Mouse (Mus musculus) heart, embryonic 13.5 days (tissue): ENCODE measurements at regions not wholly inside any gene's neighbourhood (a gene's known extent, or its start where the extent isn't known, plus 50 kb on each side); places are given as distances from the start of the nearest gene placed in this dataset.
A peak's percentile ranks its signal among the peaks of the same experiment; 100 is the strongest.

Experiments used
- ATAC-seq: fragments of 200-750 bp; cut with Nextera tagmentation; 2 replicates; pipeline ENCODE4 v1.8.0; 2017; ENCODE audit warnings: moderate TSS enrichment; ENCODE audit not compliant: insufficient number of reproducible peaks, low FRiP score, low TSS enrichment; ENCODE audit errors: extremely low read depth
- H3K27ac ChIP-seq: fragments of 300-500 bp; sonication (generic); replicated peaks from 2 replicates; pipeline ENCODE4 v1.5.1; 2015; ENCODE audit warnings: moderate library complexity, mild to moderate bottlenecking, inconsistent platforms
- H3K27me3 ChIP-seq: fragments of 300-500 bp; sonication (generic); replicated peaks from 2 replicates; pipeline ENCODE4 v1.6.1; 2015; ENCODE audit warnings: mild to moderate bottlenecking, inconsistent platforms
- H3K36me3 ChIP-seq: fragments of 300-500 bp; sonication (generic); 2 replicates; pipeline ENCODE4 v1.6.1; 2015; ENCODE audit warnings: mild to moderate bottlenecking, inconsistent platforms
- H3K4me1 ChIP-seq: fragments of 300-500 bp; sonication (generic); 2 replicates; pipeline ENCODE4 v1.6.1; 2015; ENCODE audit warnings: inconsistent platforms
- H3K4me2 ChIP-seq: fragments of 300-500 bp; sonication (generic); 2 replicates; pipeline ENCODE4 v1.6.1; 2015; ENCODE audit warnings: inconsistent platforms, mild to moderate bottlenecking, moderate library complexity
- H3K4me3 ChIP-seq: fragments of 300-500 bp; sonication (generic); 2 replicates; pipeline ENCODE4 v1.5.1; 2015; ENCODE audit warnings: moderate library complexity, mild to moderate bottlenecking, inconsistent platforms
- H3K9ac ChIP-seq: fragments of 300-500 bp; sonication (generic); 2 replicates; pipeline ENCODE4 v1.6.1; 2015; ENCODE audit warnings: inconsistent platforms, mild to moderate bottlenecking, moderate library complexity
- H3K9me3 ChIP-seq: fragments of 300-500 bp; sonication (generic); 2 replicates; pipeline ENCODE4 v1.6.1; 2016; ENCODE audit warnings: inconsistent platforms
- WGBS: fragments of 180-500 bp; shearing (Covaris S2); methylation state at CpG from one replicate; pipeline ENCODE4 v1.1.7; 2015; ENCODE audit warnings: mixed read lengths; 5-methylcytosine and 5-hydroxymethylcytosine counted together

- no peaks in the 10 kb centered on the region for H3K9me3 ChIP-seq
- no peaks in the 10 kb centered on the region for H3K36me3 ChIP-seq
- ATAC-seq, result no peak
- H3K4me3 ChIP-seq, result no peak overlapping the region
- H3K9ac ChIP-seq, result no peak overlapping the region
- H3K4me1 ChIP-seq, result peaks cover 2% of the 10 kb centered on the region; the same call in 1 of the 2 replicates
- no peak overlapping the region for H3K27ac ChIP-seq
- WGBS, result 70% methylated on average over 3 of the region's 3 CpGs
- no peaks in the 10 kb centered on the region for H3K27me3 ChIP-seq
- no peak overlapping the region for H3K4me2 ChIP-seq
These were observed 583.1 kb upstream of the C030005K15Rik start for GRCm38 (mm10) chr10:98309667-98310066.

GRCm38 (mm10) chr10:98311403-98311802 is 584.8 kb upstream of the C030005K15Rik start:
- H3K36me3 ChIP-seq, result no peaks in the 10 kb centered on the region
- no peaks in the 10 kb centered on the region for H3K9me3 ChIP-seq
- H3K4me3 ChIP-seq, result no peak overlapping the region
- H3K27me3 ChIP-seq, result no peaks in the 10 kb centered on the region
- H3K9ac ChIP-seq, result no peak overlapping the region
- no peak overlapping the region for H3K4me2 ChIP-seq
- H3K27ac ChIP-seq, result no peak overlapping the region
- H3K4me1 ChIP-seq, result peaks cover 2% of the 10 kb centered on the region; the same call in 1 of the 2 replicates
- ATAC-seq, result no peak

- Histone ChIP-seq H3K36me3 (no peaks in the 10 kb centered on the region), H3K9me3 (no peaks in the 10 kb centered on the region), H3K4me1 (peaks cover 8% of the 10 kb centered on the region), H3K27ac (no peak overlapping the region), H3K27me3 (no peaks in the 10 kb centered on the region), H3K4me3 (no peak overlapping the region), H3K4me2 (no peak overlapping the region), H3K9ac (no peak overlapping the region)
- no peak for ATAC-seq
- WGBS, result 75% methylated on average over 2 of the region's 2 CpGs
These were observed 591.9 kb upstream of the C030005K15Rik start for GRCm38 (mm10) chr10:98318416-98318815.

GRCm38 (mm10) chr10:98323846-98324245 is 590.4 kb upstream of the Atp2b1 start:
- H3K9me3 ChIP-seq, result no peaks in the 10 kb centered on the region
- no peak overlapping the region for H3K4me2 ChIP-seq
- no peak overlapping the region for H3K4me3 ChIP-seq
- H3K27me3 ChIP-seq, result no peaks in the 10 kb centered on the region
- H3K4me1 ChIP-seq, result peaks cover 11% of the 10 kb centered on the region
- WGBS, result 69% methylated on average over 5 of the region's 5 CpGs
- ATAC-seq, result no peak
- H3K9ac ChIP-seq, result no peak overlapping the region
- H3K36me3 ChIP-seq, result no peaks in the 10 kb centered on the region
- H3K27ac ChIP-seq, result no peak overlapping the region

GRCm38 (mm10) chr10:98324591-98324990 is 589.6 kb upstream of the Atp2b1 start:
- H3K36me3 ChIP-seq, result no peaks in the 10 kb centered on the region
- no peak overlapping the region for H3K27ac ChIP-seq
- H3K9ac ChIP-seq, result no peak overlapping the region
- peaks cover 11% of the 10 kb centered on the region for H3K4me1 ChIP-seq
- no peak for ATAC-seq
- H3K9me3 ChIP-seq, result no peaks in the 10 kb centered on the region
- H3K4me3 ChIP-seq, result no peak overlapping the region
- H3K4me2 ChIP-seq, result no peak overlapping the region
- no peaks in the 10 kb centered on the region for H3K27me3 ChIP-seq

GRCm38 (mm10) chr10:98325720-98326119 is 588.5 kb upstream of the Atp2b1 start:
- Histone ChIP-seq H3K9me3 (no peaks in the 10 kb centered on the region), H3K36me3 (no peaks in the 10 kb centered on the region), H3K9ac (no peak overlapping the region), H3K4me1 (0 out of 2 replicates have a peak, but pooled peaks cover 3% of the 10 kb centered on the region), H3K27me3 (no peaks in the 10 kb centered on the region), H3K4me3 (no peak overlapping the region), H3K27ac (no peak overlapping the region), H3K4me2 (no peak overlapping the region)
- ATAC-seq, result no peak
- 50% methylated on average over 5 of the region's 5 CpGs for WGBS

GRCm38 (mm10) chr10:98332682-98333081 is 581.5 kb upstream of the Atp2b1 start:
- Histone ChIP-seq H3K9me3 (no peaks in the 10 kb centered on the region), H3K36me3 (no peaks in the 10 kb centered on the region), H3K9ac (no peak overlapping the region), H3K27ac (no peak overlapping the region), H3K4me2 (no peak overlapping the region), H3K4me3 (no peak overlapping the region), H3K27me3 (no peaks in the 10 kb centered on the region), H3K4me1 (peaks cover 5% of the 10 kb centered on the region; the same call in 1 of the 2 replicates)
- ATAC-seq, result no peak
- WGBS, result 51% methylated on average over 4 of the region's 4 CpGs

GRCm38 (mm10) chr10:98333411-98334067 is 580.7 kb upstream of the Atp2b1 start:
- Histone ChIP-seq H3K4me3 (no peak overlapping the region), H3K27me3 (no peaks in the 10 kb centered on the region), H3K36me3 (no peaks in the 10 kb centered on the region), H3K9ac (no peak overlapping the region), H3K9me3 (no peaks in the 10 kb centered on the region), H3K4me2 (no peak overlapping the region), H3K27ac (no peak overlapping the region), H3K4me1 (peaks cover 5% of the 10 kb centered on the region; the same call in 1 of the 2 replicates)
- no peak for ATAC-seq
- 62% methylated on average over 6 of the region's 6 CpGs for WGBS

- Histone ChIP-seq H3K4me2 (no peak overlapping the region), H3K27me3 (no peaks in the 10 kb centered on the region), H3K9me3 (no peaks in the 10 kb centered on the region), H3K4me1 (no peaks in the 10 kb centered on the region), H3K4me3 (no peak overlapping the region), H3K9ac (no peak overlapping the region), H3K36me3 (no peaks in the 10 kb centered on the region), H3K27ac (no peak overlapping the region)
- WGBS, result 66% methylated on average over 5 of the region's 5 CpGs
- no peak for ATAC-seq
These were observed 570.4 kb upstream of the Atp2b1 start for GRCm38 (mm10) chr10:98343827-98344226.

- Histone ChIP-seq H3K27ac (0 out of 2 replicates have a peak overlapping the region, but pooled peaks have one; percentile 2), H3K27me3 (no peaks in the 10 kb centered on the region), H3K36me3 (no peaks in the 10 kb centered on the region), H3K4me1 (no peaks in the 10 kb centered on the region), H3K4me3 (no peak overlapping the region), H3K4me2 (no peak overlapping the region), H3K9ac (no peak overlapping the region), H3K9me3 (no peaks in the 10 kb centered on the region)
- WGBS, result 63% methylated on average over 5 of the region's 5 CpGs
- ATAC-seq, result no peak
These were observed 564.7 kb upstream of the Atp2b1 start for GRCm38 (mm10) chr10:98349466-98349865.

GRCm38 (mm10) chr10:98350318-98350926 is 563.8 kb upstream of the Atp2b1 start:
- WGBS, result 89% methylated on average over 6 of the region's 6 CpGs
- H3K36me3 ChIP-seq, result no peaks in the 10 kb centered on the region
- H3K9ac ChIP-seq, result no peak overlapping the region

GRCm38 (mm10) chr10:98352061-98352460 is 562.1 kb upstream of the Atp2b1 start:
- no peaks in the 10 kb centered on the region for H3K4me1 ChIP-seq
- H3K36me3 ChIP-seq, result no peaks in the 10 kb centered on the region
- no peaks in the 10 kb centered on the region for H3K27me3 ChIP-seq
- no peak overlapping the region for H3K4me2 ChIP-seq
- H3K4me3 ChIP-seq, result no peak overlapping the region
- 63% methylated on average over 2 of the region's 2 CpGs for WGBS
- H3K27ac ChIP-seq, result no peak overlapping the region
- no peak for ATAC-seq
- no peak overlapping the region for H3K9ac ChIP-seq
- H3K9me3 ChIP-seq, result no peaks in the 10 kb centered on the region

More at GRCm38 (mm10) chr10:98350318-98350926, 563.8 kb upstream of the Atp2b1 start:
- no peaks in the 10 kb centered on the region for H3K9me3 ChIP-seq
- ATAC-seq, result no peak
- no peak overlapping the region for H3K4me3 ChIP-seq
- no peak overlapping the region for H3K4me2 ChIP-seq
- no peaks in the 10 kb centered on the region for H3K27me3 ChIP-seq
- H3K27ac ChIP-seq, result no peak overlapping the region
- H3K4me1 ChIP-seq, result no peaks in the 10 kb centered on the region
